Mouse (Mus musculus): ENCODE measurements around the gene Cyp2d9.
"Not testable (repeated sequence)": the region's sequence is repeated elsewhere in the genome, so short reads cannot be mapped to it uniquely, and the experiment has no call there.

GRCm38 (mm10) chr15:82494273-82494672, 61.0 kb downstream of the Cyp2d9 start:
- TF ChIP-seq MAX (IDR thresholded peaks at IDR 0.05; ENCODE audit: low read length); MXI1 (IDR thresholded peaks at IDR 0.05; ENCODE audit: low read depth, low read length); E2F4 (IDR thresholded peaks at IDR 0.05; ENCODE audit: borderline replicate concordance, low read depth, low read length); MAFK (IDR thresholded peaks at IDR 0.05; ENCODE audit: borderline replicate concordance, low read depth, low read length); MYB (IDR thresholded peaks at IDR 0.05; ENCODE audit: low read depth, low read length); POLR2AphosphoS2 (IDR thresholded peaks at IDR 0.05; ENCODE audit: low read length); EP300 (IDR thresholded peaks at IDR 0.05; ENCODE audit: low read depth in 1 of 2, low read length in 2 of 2); CTCF (IDR thresholded peaks at IDR 0.05 in 2 of 3, conservative IDR thresholded peaks at IDR 0.05 in 1 of 3; ENCODE audit: control insufficient read depth in 1 of 3, insufficient read depth in 1 of 3, low read depth in 2 of 3, low read length in 3 of 3, poor library complexity in 1 of 3, severe bottlenecking in 1 of 3); MEF2A (IDR thresholded peaks at IDR 0.05; ENCODE audit: extremely low read depth, insufficient replicate concordance, low read depth, low read length, poor library complexity, severe bottlenecking); ZNF384 (IDR thresholded peaks at IDR 0.05; ENCODE audit: low read depth, low read length); BHLHE40 (IDR thresholded peaks at IDR 0.05; ENCODE audit: borderline replicate concordance, low read depth, low read length); POLR2A (IDR thresholded peaks at IDR 0.05; ENCODE audit: control insufficient read depth in 1 of 2, insufficient read depth in 1 of 2, low read depth in 1 of 2, low read length in 2 of 2, poor library complexity in 1 of 2); ZMIZ1 (IDR thresholded peaks at IDR 0.05; ENCODE audit: low read depth, low read length): not testable (repeated sequence)
